Mouse (Mus musculus) testis, adult 2 months (tissue): ENCODE data around the gene L2hgdh. TPM values are rescaled to one million over a fixed set of nuclear protein-coding genes. Genes with fewer than 3 reads are reported as not detected.

Experiments
- H3K27ac ChIP-seq: fragments of 200-500 bp; 2 replicates; pipeline ENCODE4 v1.5.1; 2012; ENCODE audit warnings: low read depth, low read length; ENCODE audit not compliant: control insufficient read depth, insufficient read depth
- H3K27me3 ChIP-seq: fragments of 200-500 bp; 2 replicates; pipeline ENCODE4 v1.6.1; 2012; ENCODE audit warnings: mild to moderate bottlenecking, low read length, moderate library complexity; ENCODE audit not compliant: control insufficient read depth, insufficient read depth
- H3K36me3 ChIP-seq: fragments of 200-500 bp; 2 replicates; pipeline ENCODE4 v1.6.1; 2012; ENCODE audit warnings: mild to moderate bottlenecking, low read length; ENCODE audit not compliant: control insufficient read depth, insufficient read depth
- H3K4me1 ChIP-seq: fragments of 200-500 bp; 2 replicates; pipeline ENCODE4 v1.6.1; 2012; ENCODE audit warnings: low read length; ENCODE audit not compliant: control insufficient read depth, insufficient read depth
- H3K4me3 ChIP-seq: fragments of 200-500 bp; 2 replicates; pipeline ENCODE4 v1.5.1; 2012; ENCODE audit warnings: low read depth, mild to moderate bottlenecking, low read length, moderate library complexity, mixed read lengths; ENCODE audit not compliant: control insufficient read depth
- CTCF ChIP-seq: fragments of 200-500 bp; IDR thresholded peaks from 2 replicates; pipeline ENCODE4 v1.5.1; 2012; ENCODE audit warnings: low read depth, mild to moderate bottlenecking, inconsistent platforms, low read length, moderate library complexity; ENCODE audit not compliant: control insufficient read depth, insufficient read depth, insufficient replicate concordance
- POLR2A ChIP-seq: fragments of 200-500 bp; IDR thresholded peaks from 2 replicates; pipeline ENCODE4 v1.6.1; 2012; ENCODE audit warnings: low read depth, mild to moderate bottlenecking, inconsistent platforms, low read length, moderate library complexity; ENCODE audit not compliant: control insufficient read depth
- polyA plus RNA-seq: library from polyadenylated mRNA; depleted of rRNA; stranded (reverse); fragments of >200 nt; gene quantifications from 2 replicates; pipeline ENCODE4 v1.2.3, GENCODE M21; 2012

The L2hgdh gene
- polyA plus RNA-seq, 1 experiment = 9.4 TPM

DNA sequence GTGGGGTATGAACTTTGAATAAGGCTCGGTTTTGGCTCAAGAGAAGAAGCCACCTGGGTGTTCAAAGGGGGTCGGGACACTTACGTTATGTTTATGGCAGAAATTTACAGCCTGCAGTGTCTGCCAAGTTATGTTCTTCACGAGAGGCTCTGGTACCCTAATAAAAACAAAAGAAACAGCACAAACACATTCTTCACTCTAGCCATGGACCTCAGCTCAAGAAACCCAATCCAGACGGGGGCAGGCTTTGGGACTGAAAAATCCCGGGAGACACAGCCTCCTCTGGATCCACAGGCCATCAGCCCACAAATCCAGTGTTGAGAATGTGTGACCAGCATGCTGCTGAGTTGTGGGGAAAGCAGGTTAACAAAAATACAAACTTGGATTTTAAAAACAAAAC, 35.3 kb upstream of the L2hgdh start:
- H3K4me1 ChIP-seq = peaks cover 2% of the 10 kb centered on the region
- TF ChIP-seq POLR2A (no peak), CTCF (no peak)
- no peaks in the 10 kb centered on the region for H3K36me3 ChIP-seq
- no peaks in the 10 kb centered on the region for H3K27me3 ChIP-seq
- no peak overlapping the region for H3K27ac ChIP-seq
- H3K4me3 ChIP-seq = no peak overlapping the region

- H3K27me3 ChIP-seq = no peaks in the 10 kb centered on the region
- TF ChIP-seq CTCF (no peak), POLR2A (no peak)
- H3K4me1 ChIP-seq = peaks cover 2% of the 10 kb centered on the region
- no peak overlapping the region for H3K4me3 ChIP-seq
- no peak overlapping the region for H3K27ac ChIP-seq
- no peaks in the 10 kb centered on the region for H3K36me3 ChIP-seq
These were observed 34.7 kb upstream of the L2hgdh start for GRCm38 (mm10) chr12:69759267-69759885.

DNA sequence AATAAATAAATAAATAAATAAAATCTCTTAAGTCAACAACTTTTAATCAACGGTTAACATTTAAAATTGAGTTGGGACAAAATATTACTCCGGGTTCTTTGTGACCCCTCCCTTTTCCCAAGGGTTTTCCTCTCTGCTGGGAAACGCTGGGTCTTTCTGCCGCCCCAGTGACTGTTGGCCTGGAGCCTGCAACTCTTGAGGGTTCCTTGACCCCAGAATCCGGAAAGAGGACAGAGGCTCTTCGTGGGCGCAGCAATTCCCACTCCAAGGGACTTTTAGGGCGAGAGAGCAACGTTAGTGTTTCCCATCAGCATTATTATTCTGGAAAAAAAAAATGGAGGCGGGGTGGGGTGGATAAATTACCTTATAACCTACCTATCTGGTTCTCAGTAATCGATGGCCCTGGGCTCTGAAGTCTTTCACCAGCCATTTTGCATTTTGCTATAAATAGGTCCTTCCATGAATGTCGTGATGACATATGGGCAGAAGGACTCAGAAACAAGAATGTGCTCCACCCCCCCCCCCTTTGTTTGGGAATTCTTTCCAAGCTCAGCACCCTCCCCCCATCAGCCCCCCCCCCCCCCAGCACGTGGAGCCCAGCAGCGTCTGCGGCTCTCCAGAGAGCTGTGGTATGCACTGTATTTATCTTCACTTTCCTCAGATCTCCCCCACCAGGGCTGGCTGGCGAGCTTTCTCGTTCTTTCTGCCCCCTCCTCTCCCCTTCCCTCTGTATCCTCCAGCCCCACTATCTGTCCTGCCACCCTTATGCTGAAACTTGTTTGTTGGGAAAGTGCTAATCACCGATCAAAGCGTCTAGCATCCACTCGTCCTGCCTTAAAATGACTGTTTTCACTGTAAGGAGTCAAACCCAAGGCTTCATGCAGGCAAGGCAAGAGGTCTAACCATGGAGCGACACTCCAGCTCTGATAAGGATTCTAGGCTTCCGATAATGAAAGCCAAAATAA, 33.8 kb upstream of the L2hgdh start:
- H3K27me3 ChIP-seq = no peaks in the 10 kb centered on the region
- no peak overlapping the region for H3K27ac ChIP-seq
- no peaks in the 10 kb centered on the region for H3K36me3 ChIP-seq
- H3K4me3 ChIP-seq = no peak overlapping the region; the same call in 1 of the 2 replicates
- peaks cover 2% of the 10 kb centered on the region for H3K4me1 ChIP-seq
- TF ChIP-seq CTCF = no peak

- Histone ChIP-seq H3K4me3 (peak overlapping the region; percentile 5; the same call in 1 of the 2 replicates), H3K4me1 (peaks cover 2% of the 10 kb centered on the region), H3K27ac (peak overlapping the region; percentile 40; the same call in 1 of the 2 replicates), H3K36me3 (no peaks in the 10 kb centered on the region), H3K27me3 (no peaks in the 10 kb centered on the region)
- peak; percentile 56; the same call in 1 of the 2 replicates for TF ChIP-seq CTCF
- no peak for TF ChIP-seq POLR2A
These were observed 32.9 kb upstream of the L2hgdh start for GRCm38 (mm10) chr12:69757418-69758141.

GRCm38 (mm10) chr12:69756015-69756414, 31.3 kb upstream of the L2hgdh start:
- TF ChIP-seq POLR2A = no peak
- no peak for TF ChIP-seq CTCF
- Histone ChIP-seq H3K4me1 (peaks cover 2% of the 10 kb centered on the region), H3K36me3 (no peaks in the 10 kb centered on the region), H3K4me3 (no peak overlapping the region), H3K27ac (no peak overlapping the region), H3K27me3 (no peaks in the 10 kb centered on the region)

GRCm38 (mm10) chr12:69753936-69754335, 29.3 kb upstream of the L2hgdh start:
- no peaks in the 10 kb centered on the region for H3K36me3 ChIP-seq

More at GRCm38 (mm10) chr12:69753936-69754335, 29.3 kb upstream of the L2hgdh start:
- Histone ChIP-seq H3K27me3 (no peaks in the 10 kb centered on the region), H3K4me3 (no peak overlapping the region), H3K27ac (no peak overlapping the region), H3K4me1 (peaks cover 2% of the 10 kb centered on the region)
- TF ChIP-seq CTCF (no peak), POLR2A (no peak)
